Mouse (Mus musculus) spleen, adult 2 months (tissue): Measurements from ENCODE around the gene Krt78.

Source experiments
- CTCF ChIP-seq: fragments of 200-500 bp; IDR thresholded peaks from 2 replicates; pipeline ENCODE4 v1.5.1; 2011; ENCODE audit warnings: mild to moderate bottlenecking, inconsistent platforms; ENCODE audit not compliant: insufficient read depth, insufficient read length, insufficient replicate concordance; ENCODE audit errors: extremely low read depth
- POLR2A ChIP-seq: fragments of 200-500 bp; IDR thresholded peaks from 2 replicates; pipeline ENCODE4 v1.6.1; 2011; ENCODE audit warnings: low read depth, low read length, inconsistent platforms

DNA sequence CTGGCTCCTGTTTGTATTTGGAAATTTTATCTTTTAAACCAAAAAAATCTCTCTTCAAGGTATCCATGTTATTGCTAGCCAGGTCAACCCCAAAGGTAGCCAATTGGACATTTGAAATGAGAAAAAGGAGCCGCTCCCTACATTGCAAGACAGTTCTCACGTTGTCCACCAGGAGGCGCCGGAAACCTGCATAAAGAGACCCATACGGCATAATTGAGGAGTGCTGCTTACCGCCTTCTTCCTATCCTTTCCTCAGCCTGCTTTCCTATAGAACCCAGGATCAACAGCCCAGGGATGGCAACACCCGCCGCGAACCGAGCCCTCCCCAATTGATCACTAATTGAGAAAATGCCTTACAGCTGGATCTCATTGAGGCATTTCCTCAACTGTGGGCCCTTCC lies 34.0 kb upstream of the Krt78 start:
- TF ChIP-seq CTCF = peak; percentile 85; the same call in 1 of the 2 replicates
- TF ChIP-seq POLR2A = no peak
